Mouse (Mus musculus): ENCODE results near the gene Hist1h2bp.
"Not testable (repeated sequence)": the region's sequence is repeated elsewhere in the genome, so short reads cannot be mapped to it uniquely, and the experiment has no call there.

Hist1h2bp gene

DNA sequence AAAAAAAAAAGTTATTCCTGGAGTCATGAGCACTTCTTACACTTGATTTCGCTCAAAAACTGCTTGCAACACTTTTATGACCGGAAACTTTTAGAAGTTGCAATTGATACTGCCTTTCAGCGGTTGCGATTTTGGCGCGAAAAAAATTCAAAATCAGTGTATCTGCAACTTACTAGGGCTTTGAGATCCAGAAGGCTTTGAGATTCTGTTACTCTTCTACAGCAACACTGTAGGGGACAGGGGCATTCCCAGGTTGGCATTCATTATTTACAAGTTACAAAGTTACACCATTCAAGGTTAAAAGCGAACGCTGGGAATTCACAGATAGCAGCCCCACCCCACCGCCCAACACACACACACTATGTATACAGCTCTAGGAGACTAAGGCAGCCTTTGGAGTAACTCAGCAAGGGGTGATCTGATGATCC is 3.5 kb upstream of the Hist1h2bp start:
- peak; percentile 73 for DNase-seq (ENCODE audit: low spot score)

DNA sequence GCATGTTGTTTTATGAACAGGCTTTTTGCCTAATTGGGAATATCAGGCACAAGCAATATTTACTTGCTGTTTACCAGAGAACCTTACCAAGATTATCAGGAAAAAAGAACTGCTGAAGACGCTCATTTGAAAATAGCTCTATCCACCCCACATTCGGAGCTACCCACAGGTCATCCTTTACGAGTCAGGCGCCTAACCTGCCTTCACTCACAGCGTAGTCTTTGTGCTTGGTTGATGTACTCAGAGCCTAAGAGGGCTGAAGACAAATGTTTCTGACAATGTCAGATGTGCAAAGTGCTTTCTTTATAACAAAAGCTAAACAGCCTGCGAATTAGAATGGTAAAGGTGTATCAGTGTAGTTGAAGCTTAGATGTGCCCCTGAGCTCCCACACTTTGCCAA is 3.0 kb upstream of the Hist1h2bp start:
- DNase-seq (ENCODE audit: low spot score): no peak

DNA sequence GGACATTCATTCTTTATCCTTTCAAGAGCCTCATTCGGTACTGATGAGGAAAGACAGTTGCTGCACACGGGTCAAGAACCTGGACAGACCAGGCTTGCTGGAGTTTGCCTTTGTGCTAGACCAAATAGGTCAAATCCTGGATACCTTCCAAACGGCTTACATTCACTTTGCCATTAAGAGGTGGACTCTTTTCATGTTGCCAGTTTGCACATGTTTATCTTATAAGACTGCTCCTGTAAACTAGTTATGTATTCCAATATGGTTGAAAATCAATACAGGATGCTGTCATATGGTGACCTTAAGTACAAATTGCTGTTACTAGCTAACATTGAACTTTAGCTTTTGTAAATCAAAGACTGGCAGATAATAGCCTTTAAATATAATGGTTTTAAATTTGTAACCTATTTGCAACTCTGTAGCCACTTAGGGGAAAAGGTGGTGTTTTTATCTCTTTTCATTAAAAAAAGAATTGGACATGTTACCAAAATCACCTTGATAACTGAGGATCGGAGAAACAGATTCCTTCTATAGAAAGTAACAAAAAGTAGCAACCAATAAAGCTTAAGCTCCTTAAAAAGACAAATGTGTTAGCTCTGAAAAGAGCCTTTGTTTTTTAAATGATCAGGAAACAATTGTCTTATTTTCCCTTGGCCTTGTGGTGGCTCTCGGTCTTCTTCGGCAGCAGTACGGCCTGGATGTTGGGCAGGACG is 917 bp upstream of the Hist1h2bp start:
- DNase-seq (ENCODE audit: low spot score): peak; percentile 74

DNA sequence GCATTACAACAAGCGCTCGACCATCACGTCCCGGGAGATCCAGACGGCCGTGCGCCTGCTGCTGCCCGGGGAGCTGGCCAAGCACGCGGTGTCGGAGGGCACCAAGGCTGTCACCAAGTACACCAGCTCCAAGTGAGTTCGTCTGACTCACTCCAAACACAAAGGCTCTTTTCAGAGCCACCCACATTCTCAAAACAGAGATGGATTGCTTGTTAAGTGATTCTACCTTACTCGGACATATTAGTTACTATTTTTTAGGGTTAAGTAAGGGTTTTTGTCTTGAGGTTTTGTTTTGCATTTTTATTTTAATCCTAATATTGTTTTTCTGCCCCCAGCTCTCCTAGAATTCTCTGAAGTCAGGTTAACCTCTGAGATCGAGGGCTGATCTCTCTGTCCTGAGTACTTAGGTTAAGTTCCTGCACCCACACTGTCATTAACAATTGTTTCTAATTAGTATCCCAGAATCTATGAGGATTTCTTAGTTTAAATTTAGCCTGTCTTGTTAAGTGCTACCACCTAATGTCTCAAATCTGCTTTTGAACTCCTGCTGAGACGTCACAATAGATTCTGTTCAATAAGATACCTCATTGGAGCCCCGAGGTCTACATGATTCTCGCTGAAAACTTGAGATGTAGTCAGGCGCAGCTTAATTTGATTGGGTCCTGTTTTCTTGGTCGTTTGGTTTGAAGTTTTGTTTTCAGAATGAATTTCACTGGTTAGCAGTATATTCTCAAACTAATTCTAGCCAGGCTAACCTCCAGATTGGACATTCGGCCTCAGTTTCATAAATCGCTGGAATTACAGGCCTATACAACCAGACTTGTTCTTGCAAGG is 716 bp downstream of the Hist1h2bp start:
- DNase-seq (ENCODE audit: low spot score): peak; percentile 60

DNA sequence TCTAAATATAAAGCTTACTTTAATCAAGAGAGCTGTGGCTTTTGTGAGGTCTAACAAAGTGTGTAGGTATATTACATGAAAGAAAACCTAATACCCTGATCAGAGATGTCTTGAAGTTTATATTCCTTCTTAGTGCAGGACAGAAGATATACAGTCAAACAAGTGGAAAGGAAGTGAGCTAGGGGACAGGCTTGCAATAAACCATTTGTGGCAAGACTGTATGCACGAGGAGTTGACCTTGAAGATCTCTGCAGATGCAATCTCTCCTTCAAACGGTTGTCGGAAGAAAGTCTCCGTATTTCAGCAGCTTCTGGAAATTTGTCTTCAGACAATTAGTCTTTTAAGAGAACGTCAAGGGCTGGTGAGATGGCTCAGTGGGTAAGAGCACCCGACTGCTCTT is 2.7 kb downstream of the Hist1h2bp start:
- no peak for DNase-seq (ENCODE audit: low spot score)

DNA sequence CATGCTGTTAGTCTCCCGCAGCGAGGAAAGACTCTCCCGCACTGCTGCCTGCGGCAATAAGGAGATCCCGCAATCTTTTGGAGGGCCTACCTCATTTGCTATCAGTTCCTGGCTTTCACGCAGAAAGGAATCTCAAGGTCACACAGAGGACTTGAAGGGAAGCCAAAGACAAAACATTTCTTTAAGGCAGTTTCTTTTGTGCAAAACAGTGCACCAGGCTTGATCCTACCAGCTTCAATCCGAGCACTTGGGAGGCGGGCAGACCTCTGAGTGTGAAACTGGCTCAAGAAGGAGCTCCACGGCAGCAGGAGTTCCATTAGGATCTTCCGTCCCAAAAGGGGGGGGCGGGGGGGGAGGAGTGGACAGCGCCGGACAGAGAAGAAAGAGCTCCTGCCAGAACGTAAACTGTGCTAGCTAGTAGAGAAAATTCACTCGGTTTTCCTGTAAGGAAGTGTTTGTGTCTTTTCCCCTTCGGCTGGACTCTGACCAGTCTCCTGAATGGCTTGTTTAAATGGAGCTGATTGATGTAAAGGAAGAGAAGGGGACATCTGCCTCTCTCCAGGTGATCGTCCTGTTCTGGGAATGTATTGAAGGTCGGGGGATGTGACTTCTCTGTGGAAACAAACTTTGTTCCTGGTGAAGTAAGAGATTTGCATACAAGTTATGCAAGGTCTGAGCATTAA is 3.5 kb downstream of the Hist1h2bp start:
- no peak for DNase-seq (ENCODE audit: low spot score)

DNA sequence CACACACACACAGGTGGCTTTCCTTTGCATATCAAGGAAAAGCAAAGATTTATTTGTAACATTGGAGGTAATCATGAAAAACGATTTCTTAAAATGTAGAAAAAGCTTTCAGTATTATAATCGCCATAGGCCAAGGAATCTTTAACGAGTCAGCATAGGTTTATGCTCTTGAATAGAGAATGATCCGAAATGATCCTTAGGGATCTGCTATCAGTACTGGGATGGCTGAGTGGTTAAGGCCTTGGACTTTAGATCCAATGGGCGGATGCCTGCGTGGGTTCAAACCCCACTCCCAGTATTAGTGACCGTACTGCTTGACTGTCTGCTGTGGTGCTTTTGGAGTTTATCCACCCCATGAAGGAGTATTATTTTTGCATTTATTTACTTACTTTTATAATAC is 8.3 kb downstream of the Hist1h2bp start:
- DNase-seq (ENCODE audit: low spot score): no peak

DNA sequence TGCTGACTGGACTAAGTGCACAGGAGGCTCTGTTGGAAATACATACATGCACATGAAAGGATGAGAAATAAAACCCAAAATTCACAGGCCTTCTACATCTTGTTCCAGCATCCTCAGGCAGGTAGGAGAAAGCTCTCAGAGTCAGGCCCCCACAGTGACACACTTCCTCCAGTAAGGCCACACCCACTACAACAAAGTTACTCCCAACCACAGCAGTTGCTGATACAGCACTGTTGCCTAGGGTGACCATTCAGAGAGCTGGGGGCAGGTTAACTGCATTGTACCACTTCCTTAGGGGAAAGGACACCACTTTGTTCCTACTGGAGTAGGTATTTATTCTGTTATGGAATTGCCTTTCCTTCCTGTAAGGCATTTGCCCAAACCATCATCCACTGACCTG is 9.9 kb downstream of the Hist1h2bp start:
- not testable (repeated sequence) for DNase-seq (ENCODE audit: low spot score)

DNA sequence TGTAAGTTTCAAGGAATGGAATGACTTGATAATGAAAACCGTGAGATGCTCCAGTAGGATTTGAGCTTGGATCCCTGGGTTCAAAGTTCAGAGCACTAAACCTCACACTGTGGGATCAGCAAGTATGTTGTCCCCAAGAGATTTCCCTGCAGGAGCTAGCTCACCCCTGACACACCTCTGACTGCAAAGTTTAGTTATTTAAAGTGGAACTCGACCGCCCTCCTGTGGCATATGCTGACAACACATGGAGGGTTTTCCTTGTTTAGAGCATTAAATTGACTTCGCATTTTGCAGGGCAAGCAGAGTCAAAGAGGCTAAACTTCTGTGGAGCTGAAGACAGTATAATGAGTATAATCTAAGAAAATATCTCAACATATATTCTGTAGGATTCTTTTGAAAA is 15.8 kb downstream of the Hist1h2bp start:
- DNase-seq (ENCODE audit: low spot score): not testable (repeated sequence)

DNA sequence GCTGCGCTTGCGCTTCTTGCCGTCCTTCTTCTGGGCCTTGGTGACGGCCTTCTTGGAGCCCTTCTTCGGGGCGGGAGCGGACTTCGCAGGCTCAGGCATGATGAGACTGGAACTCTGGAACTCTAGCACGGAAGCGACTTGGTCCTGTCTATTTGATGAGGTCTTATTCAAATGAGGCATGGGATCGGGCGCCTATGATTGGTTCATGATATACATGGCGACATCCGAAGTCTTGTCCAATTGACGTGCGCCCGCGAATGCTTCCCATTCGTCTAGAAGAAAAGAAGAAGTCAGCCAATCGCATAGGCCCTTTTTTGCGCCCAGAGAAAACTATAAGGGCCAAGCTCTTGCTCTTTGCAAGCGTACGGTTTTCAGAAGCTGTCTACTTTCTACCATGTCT is 22.8 kb downstream of the Hist1h2bp start, which contains the start of the genes Hist1h2bq and Hist1h2ao:
Gene Hist1h2bq (minus strand): TSS at position 125 of the 400 bp plus-strand sequence.
Gene Hist1h2ao (plus strand): TSS at position 393 of the 400 bp plus-strand sequence.
- not testable (repeated sequence) for DNase-seq (ENCODE audit: low spot score)

DNA sequence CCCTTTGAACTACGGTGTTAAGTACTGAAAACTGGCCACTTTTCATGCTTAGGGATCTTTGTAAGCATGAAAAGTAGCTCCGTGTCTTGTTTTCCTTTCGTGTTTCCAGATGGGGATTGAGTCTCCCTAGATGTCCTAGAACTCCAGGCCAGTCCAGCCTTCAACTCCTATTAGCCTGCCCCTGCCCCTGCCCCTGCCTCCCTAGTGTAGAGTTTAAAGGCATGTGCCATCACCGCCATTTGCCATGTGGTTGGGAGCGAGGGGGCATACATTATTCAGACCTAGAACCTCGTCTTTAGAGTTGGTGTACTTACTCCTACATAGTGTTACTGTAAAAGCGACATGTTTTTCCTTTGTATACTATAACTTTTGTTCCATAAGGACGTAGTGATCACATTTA is 23.8 kb downstream of the Hist1h2bp start:
- not testable (repeated sequence) for DNase-seq (ENCODE audit: low spot score)

DNA sequence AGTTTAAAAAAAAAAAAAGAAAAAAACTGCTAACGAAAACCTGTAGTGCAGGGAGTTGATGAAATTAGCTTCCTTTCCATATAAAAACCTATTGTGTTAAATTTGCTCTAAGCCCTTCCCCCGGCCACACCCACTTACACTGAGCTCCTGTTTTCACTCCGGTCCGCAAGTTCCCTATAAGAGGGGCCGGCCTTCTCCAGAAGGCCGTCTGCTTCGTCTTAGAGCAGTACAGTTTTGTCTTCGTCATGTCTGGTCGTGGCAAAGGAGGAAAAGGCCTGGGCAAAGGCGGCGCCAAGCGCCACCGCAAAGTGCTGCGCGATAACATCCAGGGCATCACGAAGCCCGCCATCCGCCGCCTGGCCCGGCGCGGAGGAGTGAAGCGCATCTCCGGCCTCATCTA is 24.3 kb downstream of the Hist1h2bp start, which contains the start of gene Hist1h4m:
Gene Hist1h4m (plus strand): TSS at position 208 of the 400 bp plus-strand sequence.
- DNase-seq (ENCODE audit: low spot score): not testable (repeated sequence)

DNA sequence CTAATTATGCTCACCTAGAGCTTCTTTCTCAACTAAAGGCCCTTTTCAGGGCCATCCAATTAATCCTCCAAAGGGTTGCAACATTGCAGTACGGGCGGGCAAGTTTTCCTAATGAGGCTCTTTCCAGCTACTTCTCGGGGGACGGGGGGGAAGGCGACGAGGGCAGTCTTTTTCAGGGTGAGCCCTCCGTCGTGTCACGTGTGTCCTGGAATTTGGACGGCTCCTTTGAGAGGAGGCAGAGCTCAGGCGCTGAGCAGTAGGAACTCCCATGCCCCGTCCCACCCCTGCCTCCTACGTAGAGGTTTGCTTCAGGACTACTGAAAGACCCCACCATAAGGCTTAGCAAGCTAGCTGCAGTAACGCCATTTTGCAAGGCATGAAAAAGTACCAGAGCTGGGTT is 24.8 kb downstream of the Hist1h2bp start:
- not testable (repeated sequence) for DNase-seq (ENCODE audit: low spot score)

DNA sequence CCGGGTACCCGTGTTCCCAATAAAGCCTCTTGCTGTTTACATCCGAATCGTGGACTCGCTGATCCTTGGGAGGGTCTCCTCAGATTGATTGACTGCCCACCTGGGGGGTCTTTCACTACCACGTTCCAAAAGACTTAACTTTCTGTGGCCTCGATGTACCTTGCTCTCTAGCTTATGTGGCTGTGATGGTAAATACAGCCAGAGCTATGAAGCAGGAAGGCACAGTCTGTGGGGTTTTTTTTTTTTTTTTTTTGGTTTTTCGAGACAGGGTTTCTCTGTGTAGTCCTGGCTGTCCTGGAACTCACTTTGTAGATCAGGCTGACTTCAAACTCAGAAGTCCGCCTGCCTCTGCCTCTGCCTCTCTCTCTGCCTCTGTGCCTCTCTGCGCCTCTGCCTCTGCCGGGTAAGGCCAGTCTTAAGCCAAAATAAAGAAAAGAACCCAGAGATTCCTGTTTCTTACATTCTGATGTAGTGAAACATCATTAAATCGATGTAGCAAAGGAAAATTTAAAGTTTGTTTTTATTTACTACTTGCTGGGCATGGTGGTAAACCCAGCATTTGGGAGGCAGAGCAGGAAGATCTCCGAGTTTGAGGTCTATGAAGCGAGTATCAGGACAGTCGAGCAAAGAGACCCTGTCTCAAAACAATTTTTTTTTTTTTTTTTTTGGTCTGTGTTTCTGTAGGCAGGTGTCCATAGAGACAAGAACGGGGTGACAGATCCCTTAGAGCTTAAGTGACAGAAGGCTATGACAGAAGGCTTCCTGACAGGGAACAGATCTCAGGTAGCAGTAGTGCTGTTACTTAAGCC is 33.0 kb downstream of the Hist1h2bp start:
- DNase-seq (ENCODE audit: low spot score): not testable (repeated sequence)

DNA sequence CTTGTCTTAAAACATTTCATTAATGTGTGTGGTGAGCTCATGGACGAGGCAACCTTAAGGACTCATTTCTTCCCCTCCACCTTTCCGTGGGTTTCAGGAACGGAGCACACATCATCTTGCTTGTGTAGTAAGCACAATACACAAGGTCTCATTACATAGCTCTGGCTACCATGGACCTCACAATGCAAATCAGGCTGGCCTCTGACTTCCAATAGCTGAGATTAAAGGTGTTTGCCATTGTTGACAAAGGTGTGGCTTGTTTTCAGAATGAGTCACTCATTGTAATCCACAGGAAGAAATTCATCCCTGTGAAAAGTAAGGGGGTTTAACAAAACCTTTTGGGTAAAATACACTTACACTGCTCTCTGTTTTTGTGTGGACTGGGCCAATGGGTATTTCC is 41.2 kb downstream of the Hist1h2bp start:
- DNase-seq (ENCODE audit: low spot score): no peak

DNA sequence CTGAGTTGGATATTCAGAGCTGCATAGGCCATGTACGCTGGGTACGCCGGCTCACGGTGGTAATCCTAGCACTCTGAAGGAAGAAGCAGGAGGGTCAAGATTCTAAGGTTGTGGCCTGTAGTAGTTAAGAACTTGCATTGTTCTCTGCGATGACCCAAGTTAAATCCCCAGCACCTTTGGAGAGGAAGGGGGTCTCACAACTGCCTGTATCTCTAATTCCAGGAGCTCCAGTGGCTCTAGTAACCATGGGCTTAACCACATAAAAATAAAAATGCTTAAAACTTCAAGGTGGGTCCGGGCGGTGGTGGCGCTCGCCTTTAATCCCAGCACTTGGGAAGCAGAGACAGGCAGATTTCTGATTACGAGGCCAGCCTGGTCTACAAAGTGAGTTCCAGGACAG is 43.1 kb downstream of the Hist1h2bp start:
- DNase-seq (ENCODE audit: low spot score): no peak

DNA sequence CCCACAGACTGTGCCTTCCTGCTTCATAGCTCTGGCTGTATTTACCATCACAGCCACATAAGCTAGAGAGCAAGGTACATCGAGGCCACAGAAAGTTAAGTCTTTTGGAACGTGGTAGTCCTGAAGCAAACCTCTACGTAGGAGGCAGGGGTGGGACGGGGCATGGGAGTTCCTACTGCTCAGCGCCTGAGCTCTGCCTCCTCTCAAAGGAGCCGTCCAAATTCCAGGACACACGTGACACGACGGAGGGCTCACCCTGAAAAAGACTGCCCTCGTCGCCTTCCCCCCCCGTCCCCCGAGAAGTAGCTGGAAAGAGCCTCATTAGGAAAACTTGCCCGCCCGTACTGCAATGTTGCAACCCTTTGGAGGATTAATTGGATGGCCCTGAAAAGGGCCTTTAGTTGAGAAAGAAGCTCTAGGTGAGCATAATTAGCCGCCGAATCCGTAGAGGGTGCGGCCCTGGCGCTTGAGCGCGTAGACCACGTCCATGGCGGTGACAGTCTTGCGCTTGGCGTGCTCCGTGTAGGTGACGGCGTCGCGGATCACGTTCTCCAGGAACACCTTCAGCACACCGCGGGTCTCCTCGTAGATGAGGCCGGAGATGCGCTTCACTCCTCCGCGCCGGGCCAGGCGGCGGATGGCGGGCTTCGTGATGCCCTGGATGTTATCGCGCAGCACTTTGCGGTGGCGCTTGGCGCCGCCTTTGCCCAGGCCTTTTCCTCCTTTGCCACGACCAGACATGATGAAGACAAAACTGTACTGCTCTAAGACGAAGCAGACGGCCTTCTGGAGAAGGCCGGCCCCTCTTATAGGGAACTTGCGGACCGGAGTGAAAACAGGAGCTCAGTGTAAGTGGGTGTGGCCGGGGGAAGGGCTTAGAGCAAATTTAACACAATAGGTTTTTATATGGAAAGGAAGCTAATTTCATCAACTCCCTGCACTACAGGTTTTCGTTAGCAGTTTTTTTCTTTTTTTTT is 44.4 kb downstream of the Hist1h2bp start, which contains the start of gene Hist1h4n:
Gene Hist1h4n (minus strand): TSS at position 779 of the 977 bp plus-strand sequence.
- not testable (repeated sequence) for DNase-seq (ENCODE audit: low spot score)

DNA sequence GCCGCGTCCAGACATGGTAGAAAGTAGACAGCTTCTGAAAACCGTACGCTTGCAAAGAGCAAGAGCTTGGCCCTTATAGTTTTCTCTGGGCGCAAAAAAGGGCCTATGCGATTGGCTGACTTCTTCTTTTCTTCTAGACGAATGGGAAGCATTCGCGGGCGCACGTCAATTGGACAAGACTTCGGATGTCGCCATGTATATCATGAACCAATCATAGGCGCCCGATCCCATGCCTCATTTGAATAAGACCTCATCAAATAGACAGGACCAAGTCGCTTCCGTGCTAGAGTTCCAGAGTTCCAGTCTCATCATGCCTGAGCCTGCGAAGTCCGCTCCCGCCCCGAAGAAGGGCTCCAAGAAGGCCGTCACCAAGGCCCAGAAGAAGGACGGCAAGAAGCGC is 46.2 kb downstream of the Hist1h2bp start, which contains the start of the genes Hist1h2ap and Hist1h2br:
Gene Hist1h2ap (minus strand): TSS at position 47 of the 400 bp plus-strand sequence.
Gene Hist1h2br (plus strand): TSS at position 283 of the 400 bp plus-strand sequence.
- not testable (repeated sequence) for DNase-seq (ENCODE audit: low spot score)

Data from c-Kit-positive CD71-positive TER-119-positive erythroid progenitor cells, embryonic 14.5 days (primary cell).